Mouse (Mus musculus) MEL (cell line): Measurements from ENCODE around the gene Mcrip2. TPM values are rescaled to one million over a fixed set of nuclear protein-coding genes. Genes with fewer than 3 reads are reported as not detected.

Source experiments
- DNase-seq: peaks from one replicate; pipeline ENCODE4 v3.0.0; 2011; ENCODE audit warnings: low read depth, low spot score
- H3K27ac ChIP-seq: 2 replicates; pipeline ENCODE4 v1.5.1; 2012; ENCODE audit warnings: low read depth, mild to moderate bottlenecking, control low read depth, low read length, moderate library complexity; ENCODE audit not compliant: control insufficient read depth
- H3K27me3 ChIP-seq, 2 experiments: fragments of 150-350 bp in 1 of 2; sonication (generic) in 1 of 2; 2 replicates each; pipeline ENCODE4 v1.6.1; 2012; ENCODE audit warnings: low read length in 2 of 2, mild to moderate bottlenecking in 2 of 2, improper control_type of control experiment in 1 of 2, moderate library complexity in 1 of 2; ENCODE audit not compliant: insufficient read depth in 2 of 2, control insufficient read depth in 1 of 2
- H3K36me3 ChIP-seq, 2 experiments: 2 replicates each; pipeline ENCODE4 v1.6.1; 2012 to 2014; ENCODE audit warnings: low read length in 2 of 2, improper control_type of control experiment in 1 of 2, inconsistent platforms in 1 of 2, mild to moderate bottlenecking in 1 of 2; ENCODE audit not compliant: insufficient read depth in 2 of 2, control insufficient read depth in 1 of 2
- H3K4me1 ChIP-seq, 2 experiments: fragments of 150-350 bp in 1 of 2; sonication (generic) in 1 of 2; 2 replicates each; pipeline ENCODE4 v1.6.1; 2012; ENCODE audit warnings: low read length in 2 of 2, improper control_type of control experiment in 1 of 2, mild to moderate bottlenecking in 1 of 2; ENCODE audit not compliant: insufficient read depth in 2 of 2, control insufficient read depth in 1 of 2
- H3K4me3 ChIP-seq, 2 experiments: fragments of 150-350 bp in 1 of 2; sonication (generic) in 1 of 2; 2 replicates each; pipeline ENCODE4 v1.5.1; 2012; ENCODE audit warnings: low read depth in 2 of 2, low read length in 2 of 2, mild to moderate bottlenecking in 2 of 2, moderate library complexity in 2 of 2, control low read depth in 1 of 2, improper control_type of control experiment in 1 of 2; ENCODE audit not compliant: control insufficient read depth in 1 of 2, insufficient read depth in 1 of 2
- H3K79me2 ChIP-seq: 2 replicates; pipeline ENCODE4 v1.6.1; 2012; ENCODE audit warnings: mild to moderate bottlenecking, low read length, moderate library complexity; ENCODE audit not compliant: control insufficient read depth, poor library complexity, insufficient read depth
- H3K9ac ChIP-seq: 2 replicates; pipeline ENCODE4 v1.6.1; 2012; ENCODE audit warnings: low read depth, mild to moderate bottlenecking, control low read depth, low read length, moderate library complexity; ENCODE audit not compliant: control insufficient read depth, poor library complexity, severe bottlenecking
- H3K9me3 ChIP-seq: fragments of 150-350 bp; sonication (generic); replicated peaks from 2 replicates; pipeline ENCODE4 v1.6.1; 2012; ENCODE audit warnings: mild to moderate bottlenecking, low read length, improper control_type of control experiment, moderate library complexity; ENCODE audit not compliant: insufficient read depth
- BHLHE40 ChIP-seq: IDR thresholded peaks from 2 replicates; pipeline ENCODE4 v1.6.1; 2012; ENCODE audit warnings: low read depth, mild to moderate bottlenecking, inconsistent platforms, low read length, improper control_type of control experiment, borderline replicate concordance
- EP300 ChIP-seq, 2 experiments: IDR thresholded peaks; 2 replicates each; pipeline ENCODE4 v1.6.1; 2011; ENCODE audit warnings: improper control_type of control experiment in 2 of 2, low read length in 2 of 2, low read depth in 1 of 2, mild to moderate bottlenecking in 1 of 2
- ETS1 ChIP-seq: IDR thresholded peaks from 2 replicates; pipeline ENCODE4 v1.6.1; 2012; ENCODE audit warnings: low read depth, mild to moderate bottlenecking, inconsistent platforms, low read length, improper control_type of control experiment, moderate library complexity
- GATA1 ChIP-seq: IDR thresholded peaks from 2 replicates; pipeline ENCODE4 v1.6.1; 2011; ENCODE audit warnings: low read depth, low read length, improper control_type of control experiment
- KAT2A ChIP-seq: conservative IDR thresholded peaks from 2 replicates; pipeline ENCODE4 v1.6.1; 2012; ENCODE audit warnings: low read depth, low read length, improper control_type of control experiment, inconsistent platforms
- MAFK ChIP-seq: IDR thresholded peaks from 2 replicates; pipeline ENCODE4 v1.6.1; 2011; ENCODE audit warnings: low read depth, mild to moderate bottlenecking, low read length, improper control_type of control experiment, borderline replicate concordance
- MEF2A ChIP-seq: IDR thresholded peaks from 2 replicates; pipeline ENCODE4 v1.6.1; 2014; ENCODE audit warnings: low read depth, mild to moderate bottlenecking, inconsistent platforms, low read length, improper control_type of control experiment; ENCODE audit not compliant: poor library complexity, insufficient replicate concordance, severe bottlenecking; ENCODE audit errors: extremely low read depth
- MXI1 ChIP-seq: IDR thresholded peaks from 2 replicates; pipeline ENCODE4 v1.6.1; 2011; ENCODE audit warnings: mild to moderate bottlenecking, low read depth, low read length, improper control_type of control experiment
- MYB ChIP-seq: IDR thresholded peaks from 2 replicates; pipeline ENCODE4 v1.6.1; 2011; ENCODE audit warnings: mild to moderate bottlenecking, low read depth, low read length, improper control_type of control experiment
- NRF1 ChIP-seq: IDR thresholded peaks from 2 replicates; pipeline ENCODE4 v1.6.1; 2014; ENCODE audit warnings: low read depth, mild to moderate bottlenecking, inconsistent platforms, low read length, improper control_type of control experiment, moderate library complexity; ENCODE audit not compliant: poor library complexity, insufficient read depth, severe bottlenecking
- RCOR1 ChIP-seq: IDR thresholded peaks from 2 replicates; pipeline ENCODE4 v1.6.1; 2012; ENCODE audit warnings: low read depth, mild to moderate bottlenecking, inconsistent platforms, low read length, improper control_type of control experiment
- SIN3A ChIP-seq: IDR thresholded peaks from 2 replicates; pipeline ENCODE4 v1.6.1; 2012; ENCODE audit warnings: low read length, improper control_type of control experiment, inconsistent platforms
- TAL1 ChIP-seq: IDR thresholded peaks from 2 replicates; pipeline ENCODE4 v1.6.1; 2012; ENCODE audit warnings: mild to moderate bottlenecking, inconsistent platforms, low read length, moderate library complexity, mixed read lengths
- TCF12 ChIP-seq: IDR thresholded peaks from 2 replicates; pipeline ENCODE4 v1.6.1; 2014; ENCODE audit warnings: low read depth, mild to moderate bottlenecking, inconsistent platforms, low read length, improper control_type of control experiment, moderate library complexity
- USF1 ChIP-seq: IDR thresholded peaks from 2 replicates; pipeline ENCODE4 v1.6.1; 2014; ENCODE audit warnings: low read depth, mild to moderate bottlenecking, inconsistent platforms, low read length, improper control_type of control experiment, moderate library complexity
- polyA plus RNA-seq, 2 experiments: library from polyadenylated mRNA; stranded (reverse) in 1 of 2; unstranded in 1 of 2; fragments of >175 nt in 1 of 2; fragments of >200 nt in 1 of 2; gene quantifications; 2 replicates each; pipeline versions ENCODE4 v1.2.1 to v1.2.4; 2012; ENCODE audit warnings: low replicate concordance in 2 of 2, low read depth in 1 of 2; ENCODE audit not compliant: insufficient read length in 2 of 2, insufficient read depth in 1 of 2, missing spikeins in 1 of 2
- total RNA-seq: library from RNA; depleted of rRNA; stranded (reverse); fragments of 300-350 nt; gene quantifications from 2 replicates; pipeline ENCODE4 v1.2.3, GENCODE M21; 2012

The Mcrip2 gene
- total and polyA plus RNA-seq, 3 experiments = 88.9 to 281 (median 107) TPM

DNA sequence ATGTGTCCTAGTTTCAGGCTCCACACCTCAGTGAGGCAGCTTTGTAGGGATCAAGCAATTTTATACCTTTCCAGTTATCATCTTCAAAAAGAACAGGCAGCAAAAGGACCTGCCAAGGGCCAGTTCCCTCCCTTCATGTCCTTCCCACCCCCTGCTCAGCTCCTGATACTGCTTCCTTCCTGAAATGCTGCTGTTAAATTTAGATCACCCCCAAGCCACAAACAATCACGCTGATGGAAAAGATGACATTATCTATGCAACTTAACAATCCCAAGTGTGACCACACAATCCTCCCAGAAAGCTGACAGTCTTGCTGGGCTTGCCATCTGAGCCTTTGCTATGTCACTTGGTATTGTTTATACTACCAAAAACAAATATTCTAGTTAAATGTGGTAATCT is 45.3 kb upstream of the Mcrip2 start:
- peaks cover 30% of the 10 kb centered on the region for H3K79me2 ChIP-seq
- H3K36me3 ChIP-seq = peaks cover 0 to 22% of the 10 kb centered on the region in 2 experiments; a peak in 2 of 4 replicates
- no peaks in the 10 kb centered on the region for H3K27me3 ChIP-seq
- peaks cover 4 to 30% of the 10 kb centered on the region in 2 experiments for H3K4me1 ChIP-seq
- DNase-seq = peak; percentile 62
- 0 out of 2 replicates have a peak, but pooled peaks have one; percentile 23 for TF ChIP-seq MXI1
- TF ChIP-seq GATA1 = peak; percentile 36; the same call in 1 of the 2 replicates
- TF ChIP-seq TAL1 = peak; percentile 28; the same call in 1 of the 2 replicates
- no peak for TF ChIP-seq USF1
- TF ChIP-seq NRF1 = no peak
- peak; percentile 56; the same call in 1 of the 2 replicates for TF ChIP-seq ETS1
- no peak; the same call in 1 of the 2 replicates for TF ChIP-seq MAFK
- 0 out of 2 replicates have a peak, but pooled peaks have one; percentile 22 for TF ChIP-seq TCF12
- peak; percentile 55; the same call in 1 of the 2 replicates for TF ChIP-seq SIN3A
- TF ChIP-seq BHLHE40 = peak; percentile 32; the same call in 1 of the 2 replicates
- peak; percentile 96 for TF ChIP-seq RCOR1
- TF ChIP-seq EP300 (IDR thresholded peaks at IDR 0.05; ENCODE audit: low read depth in 1 of 2, low read length in 2 of 2) = peak in 1 of 2 experiments; percentile 46; a peak in 1 of 4 replicates
- peak; percentile 91 for TF ChIP-seq MEF2A
- H3K9me3 ChIP-seq = no peaks in the 10 kb centered on the region
- no peak overlapping the region; the same call in 1 of the 2 replicates for H3K27ac ChIP-seq
- no peak overlapping the region for H3K9ac ChIP-seq
- no peak overlapping the region for H3K4me3 ChIP-seq

DNA sequence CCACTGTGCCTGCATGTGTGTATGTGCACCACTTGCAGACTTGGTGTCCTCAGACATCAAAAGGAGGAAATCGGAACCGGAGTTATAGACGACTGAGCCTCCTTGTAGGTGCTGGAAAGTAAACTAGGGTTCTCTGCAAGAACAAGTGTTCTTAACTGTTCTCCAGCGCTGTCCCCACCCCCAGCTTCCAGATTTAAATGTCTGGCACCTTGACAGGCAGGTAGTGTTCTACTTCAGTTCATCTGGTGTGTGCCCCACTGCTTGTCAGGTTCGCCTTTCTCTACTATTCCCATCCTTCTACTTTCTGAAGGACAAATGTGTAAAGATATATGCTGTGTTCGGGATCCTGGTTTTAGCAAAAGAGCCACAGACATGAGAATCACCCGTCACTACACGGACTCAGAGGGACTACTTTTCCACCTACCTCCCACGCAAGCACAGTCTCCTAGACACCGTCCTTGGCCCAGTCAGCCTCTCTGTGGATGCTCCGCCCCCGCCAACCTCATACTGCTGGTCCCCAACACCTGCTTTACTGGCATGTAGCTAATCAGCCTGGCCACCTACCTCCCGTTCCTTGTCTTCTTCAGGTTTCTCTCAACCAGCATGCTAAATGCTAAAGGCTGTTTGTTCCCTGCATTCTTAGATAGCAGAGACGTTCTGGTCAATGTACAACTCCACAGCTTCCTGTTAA is 44.8 kb upstream of the Mcrip2 start:
- Histone ChIP-seq H3K4me1 (peaks cover 3 to 24% of the 10 kb centered on the region in 2 experiments), H3K27me3 (no peaks in the 10 kb centered on the region), H3K36me3 (peaks cover 0 to 19% of the 10 kb centered on the region in 2 experiments; a peak in 2 of 4 replicates), H3K9ac (no peak overlapping the region), H3K4me3 (no peak overlapping the region), H3K79me2 (peaks cover 25% of the 10 kb centered on the region), H3K27ac (no peak overlapping the region; the same call in 1 of the 2 replicates), H3K9me3 (no peaks in the 10 kb centered on the region)
- TF ChIP-seq MYB = no peak
- no peak for TF ChIP-seq BHLHE40
- TF ChIP-seq KAT2A = no peak
- DNase-seq = no peak
